Mouse (Mus musculus): Measurements from ENCODE around the gene Kif3b.

DNA sequence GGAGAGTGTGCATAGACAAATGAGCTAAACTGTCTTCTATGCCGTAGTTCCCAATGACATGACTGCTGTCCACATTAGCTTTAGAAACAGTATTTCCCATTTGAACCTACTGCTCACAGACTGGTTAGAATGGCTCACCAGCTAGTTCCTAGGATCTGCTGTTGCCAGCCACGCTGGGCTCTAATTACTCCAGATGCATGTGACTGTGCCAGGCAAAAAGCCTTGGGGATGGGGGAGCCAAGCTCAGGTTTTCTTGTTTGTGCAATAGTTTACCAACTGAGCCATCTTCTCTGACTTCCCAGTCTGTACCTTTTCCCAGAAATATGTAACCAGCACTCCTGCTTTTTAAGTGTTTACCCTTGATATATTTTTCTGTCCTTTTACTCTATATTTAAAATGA lies 84.2 kb downstream of the Kif3b start:
- TF ChIP-seq GATA1 (IDR thresholded peaks at IDR 0.05; ENCODE audit: borderline replicate concordance, low read length) = no peak
- no peak for TF ChIP-seq FLI1 (IDR thresholded peaks at IDR 0.05; ENCODE audit: low read length)
